Mouse (Mus musculus): ENCODE data around the gene Aif1l.
A peak's percentile ranks its signal among the peaks of the same experiment; 100 is the strongest.

Aif1l gene

GRCm38 (mm10) chr2:31952725-31953124, 2.8 kb downstream of the Aif1l start:
- DNase-seq, result no peak

DNA sequence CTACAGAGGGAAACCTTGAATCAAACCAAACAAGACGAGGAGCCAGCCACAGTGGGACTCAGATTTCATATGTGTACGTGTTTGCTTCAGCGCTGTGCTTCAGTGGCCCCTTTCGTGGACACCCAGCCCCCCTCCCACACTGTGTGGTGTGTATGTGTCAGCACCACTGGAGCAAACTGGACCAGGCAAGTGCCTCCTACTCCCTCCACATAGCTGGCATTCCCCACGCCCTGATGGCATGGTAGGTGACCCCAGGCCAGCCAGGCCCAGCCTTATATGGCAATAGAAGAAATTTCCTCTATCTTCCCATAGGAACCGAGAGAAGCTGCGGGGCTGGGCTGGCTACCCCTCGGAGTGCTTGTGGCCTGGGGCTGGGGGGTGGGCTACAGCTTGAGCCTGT, 3.7 kb downstream of the Aif1l start:
- no peak for DNase-seq

DNA sequence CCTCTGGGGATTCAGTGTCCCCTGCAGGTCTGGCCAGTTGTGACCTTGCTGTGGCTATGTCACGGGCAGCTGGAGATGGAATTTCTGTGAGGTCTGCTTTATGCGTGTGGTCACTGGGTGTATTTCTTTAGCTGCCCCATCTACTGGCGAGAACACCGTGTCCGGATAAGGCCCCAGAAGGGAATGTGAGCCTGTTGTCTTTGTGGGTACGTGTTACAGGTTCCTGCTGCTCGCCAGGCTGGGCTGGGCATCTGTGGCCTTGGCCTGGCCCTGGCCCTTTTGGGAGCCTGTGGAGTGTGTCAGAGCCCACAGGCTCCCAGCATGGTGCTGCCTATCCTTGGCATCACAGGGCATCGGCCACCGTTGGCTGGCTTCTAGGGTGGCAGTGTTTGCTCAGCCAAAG, 4.8 kb downstream of the Aif1l start:
- no peak for DNase-seq

GRCm38 (mm10) chr2:31955686-31956085, 5.7 kb downstream of the Aif1l start:
- DNase-seq, result no peak

- no peak for DNase-seq
These were observed 7.3 kb downstream of the Aif1l start for GRCm38 (mm10) chr2:31957211-31957610.

- no peak for DNase-seq
These were observed 11.0 kb downstream of the Aif1l start for GRCm38 (mm10) chr2:31960986-31961385.

GRCm38 (mm10) chr2:31961791-31962222, 11.9 kb downstream of the Aif1l start:
- no peak for DNase-seq

GRCm38 (mm10) chr2:31962501-31963224, 12.7 kb downstream of the Aif1l start:
- DNase-seq, result peak; percentile 67

DNA sequence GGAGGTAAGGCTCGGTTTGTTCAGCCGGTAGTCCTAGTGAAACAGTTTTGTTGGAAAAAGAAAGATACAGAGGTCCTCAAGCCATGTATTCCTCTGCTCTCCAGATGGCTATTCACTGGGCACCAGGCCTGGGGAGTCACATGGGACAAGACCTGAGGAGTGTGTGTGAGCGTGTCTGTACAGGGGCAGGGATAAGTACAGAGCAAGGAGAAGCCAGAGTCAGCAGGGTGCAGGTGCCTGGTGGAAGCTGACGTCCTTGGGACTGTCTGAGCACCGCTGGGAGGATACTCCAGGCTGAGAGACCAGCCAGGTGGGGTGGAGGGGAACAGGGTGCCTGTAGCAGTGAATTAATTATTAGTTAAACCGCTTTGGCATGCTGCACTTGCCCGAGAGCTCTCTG, 13.6 kb downstream of the Aif1l start:
- no peak for DNase-seq

DNA sequence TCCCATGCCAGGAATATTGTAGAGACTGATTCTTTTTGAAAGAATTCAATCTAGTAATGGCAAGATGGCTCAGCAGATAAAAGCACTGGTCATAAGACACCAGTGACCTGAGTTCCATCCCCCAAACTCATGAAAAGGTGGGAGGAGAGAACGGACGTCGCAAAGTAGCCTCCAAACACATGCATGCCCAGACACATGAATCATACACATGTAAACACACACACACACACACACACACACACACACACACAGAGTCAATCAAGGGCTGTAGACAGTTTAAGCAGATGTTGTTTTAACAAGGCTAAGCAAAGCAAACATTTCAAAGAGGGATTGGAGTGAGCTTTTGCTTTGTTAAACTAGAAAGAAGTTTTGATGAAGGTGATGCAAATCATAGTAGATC, 14.3 kb downstream of the Aif1l start:
- no peak for DNase-seq

DNA sequence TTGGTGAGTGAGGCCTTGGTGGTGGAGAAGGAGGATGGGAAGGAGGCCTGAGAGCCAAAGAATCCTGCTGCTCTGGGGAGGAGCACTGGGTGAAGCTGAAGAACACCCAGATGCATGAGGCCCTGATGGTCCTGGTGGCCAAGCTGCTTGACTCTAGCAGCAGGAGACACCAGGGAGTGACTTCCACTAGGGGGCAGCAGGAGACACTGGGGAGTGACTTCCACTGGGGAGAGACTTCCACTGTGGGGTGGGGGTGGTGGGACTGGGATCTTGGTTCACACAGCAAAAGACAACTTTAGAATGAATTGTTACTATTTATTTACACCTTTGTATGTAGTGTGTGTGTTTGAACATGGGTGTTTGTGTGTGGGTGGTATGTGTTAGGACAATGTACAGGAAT, 15.2 kb downstream of the Aif1l start:
- DNase-seq, result no peak

- no peak for DNase-seq
These were observed 16.9 kb downstream of the Aif1l start for GRCm38 (mm10) chr2:31966801-31967200.

GRCm38 (mm10) chr2:31972589-31972988, 22.6 kb downstream of the Aif1l start:
- DNase-seq, result no peak

DNA sequence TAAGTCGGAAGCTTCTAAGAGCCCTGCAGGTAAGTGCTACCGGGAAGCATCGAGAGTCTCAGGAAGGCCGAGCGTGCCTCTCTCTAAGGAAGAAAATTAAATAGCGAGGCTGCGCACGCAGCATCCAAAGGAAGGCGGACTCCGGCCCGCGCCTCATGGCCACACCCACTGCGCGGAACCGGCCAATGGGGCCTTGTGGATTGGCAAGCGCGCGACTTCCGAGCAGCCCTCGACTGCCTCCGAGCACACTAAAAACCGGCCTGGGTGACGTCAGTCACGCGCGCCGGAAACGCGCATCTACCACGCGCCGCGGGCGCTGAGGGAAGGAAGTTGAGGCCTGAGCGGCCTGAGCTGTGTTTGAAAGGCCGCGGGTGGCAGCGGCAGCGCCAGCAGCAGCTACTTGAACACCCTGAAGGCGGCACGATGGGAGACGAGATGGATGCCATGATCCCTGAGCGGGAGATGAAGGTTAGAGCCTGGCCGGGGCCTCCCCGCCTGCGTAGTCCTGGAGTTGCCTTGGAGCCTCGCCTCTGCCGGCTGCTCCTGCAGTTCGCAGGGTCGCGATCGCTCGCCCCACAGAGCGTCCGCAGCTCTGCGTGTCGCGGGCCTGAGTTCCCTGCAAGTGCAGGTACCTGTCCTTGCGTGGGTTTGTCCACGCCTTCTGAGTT, 24.3 kb downstream of the Aif1l start, which contains the start of gene Nup214:
Gene Nup214, plus strand, starts transcription at position 296 of the 668 bp plus-strand sequence.
- peak; percentile 100 for DNase-seq

GRCm38 (mm10) chr2:31974809-31975371, 25.0 kb downstream of the Aif1l start:
- no peak for DNase-seq

GRCm38 (mm10) chr2:31987774-31988173, 37.8 kb downstream of the Aif1l start:
- DNase-seq, result no peak

DNA sequence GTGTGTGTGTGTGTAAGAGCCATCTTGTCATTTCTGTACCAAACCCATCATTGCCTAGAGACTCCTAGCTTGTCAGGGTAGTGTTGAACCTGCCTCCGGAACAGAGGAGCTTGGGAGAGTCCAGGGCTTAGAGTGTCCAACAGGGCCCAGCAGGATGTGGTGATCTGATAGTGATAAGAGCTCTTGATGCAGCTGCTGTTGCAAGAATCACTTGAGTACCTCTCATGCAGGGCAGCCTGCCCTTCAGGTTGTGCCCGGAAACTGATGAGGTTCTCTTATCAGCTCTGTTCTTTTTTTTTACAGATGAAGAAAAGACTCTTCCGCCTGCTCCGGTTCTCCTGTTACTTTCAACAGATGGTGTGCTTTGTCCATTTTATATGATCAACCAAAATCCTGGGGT, 41.0 kb downstream of the Aif1l start:
- no peak for DNase-seq

DNA sequence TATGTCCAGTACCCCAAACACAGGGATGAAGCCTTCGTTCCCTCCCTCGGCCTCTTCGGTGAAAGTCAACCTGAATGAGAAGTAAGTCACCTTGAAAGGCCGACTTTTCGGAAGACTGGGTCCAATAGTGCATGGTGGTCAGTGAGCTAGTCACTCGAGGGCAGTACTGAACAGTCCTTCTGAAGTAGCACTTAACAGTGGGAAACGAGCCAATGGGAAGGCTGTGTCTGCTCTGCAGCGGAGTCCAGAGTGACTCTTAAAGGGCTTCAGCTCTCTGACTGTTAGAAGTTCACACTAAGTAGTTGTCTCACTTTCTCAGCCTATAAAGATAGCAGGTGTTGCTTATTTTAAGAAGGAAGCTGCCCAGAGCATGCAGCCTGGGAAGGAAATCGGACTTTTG, 45.0 kb downstream of the Aif1l start:
- no peak for DNase-seq

DNA sequence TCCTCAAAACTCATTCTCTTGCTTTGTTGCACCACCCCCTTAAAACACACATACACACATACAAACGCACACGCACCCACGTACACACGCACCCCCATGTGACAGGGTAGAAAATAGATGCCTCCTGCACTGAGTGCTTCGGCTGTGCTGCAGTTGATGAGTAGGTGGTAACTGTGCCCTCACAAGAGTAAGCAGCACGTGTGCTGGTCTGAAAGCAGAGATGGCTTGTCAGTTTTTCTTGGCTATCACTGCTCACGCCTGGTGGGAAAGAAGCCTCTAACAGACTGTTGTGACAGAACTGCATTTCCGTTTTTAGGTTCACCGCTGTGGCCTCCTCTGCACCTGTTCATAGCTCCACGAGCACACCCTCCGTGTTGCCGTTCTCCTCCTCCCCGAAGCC, 46.1 kb downstream of the Aif1l start:
- DNase-seq, result peak; percentile 83

DNA sequence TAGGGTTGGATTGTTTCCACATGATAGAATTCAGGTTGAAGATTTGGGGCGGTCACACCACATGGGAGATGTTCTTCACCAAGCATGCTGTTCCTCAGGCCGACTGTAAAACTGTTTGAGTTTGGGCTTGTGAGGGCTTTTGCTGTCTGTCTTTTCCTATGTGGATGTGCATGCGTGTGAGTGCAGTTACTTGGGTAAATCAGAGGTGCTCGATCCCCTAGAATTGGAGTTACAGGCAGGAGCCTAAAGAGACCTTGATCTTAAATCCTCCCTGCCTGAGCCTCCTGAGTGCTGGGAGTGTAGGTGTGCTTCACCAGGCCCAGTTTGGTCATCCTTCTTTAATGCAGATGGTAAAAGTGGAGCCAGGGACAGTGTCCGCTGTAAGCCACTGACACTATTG, 47.6 kb downstream of the Aif1l start:
- no peak for DNase-seq

DNA sequence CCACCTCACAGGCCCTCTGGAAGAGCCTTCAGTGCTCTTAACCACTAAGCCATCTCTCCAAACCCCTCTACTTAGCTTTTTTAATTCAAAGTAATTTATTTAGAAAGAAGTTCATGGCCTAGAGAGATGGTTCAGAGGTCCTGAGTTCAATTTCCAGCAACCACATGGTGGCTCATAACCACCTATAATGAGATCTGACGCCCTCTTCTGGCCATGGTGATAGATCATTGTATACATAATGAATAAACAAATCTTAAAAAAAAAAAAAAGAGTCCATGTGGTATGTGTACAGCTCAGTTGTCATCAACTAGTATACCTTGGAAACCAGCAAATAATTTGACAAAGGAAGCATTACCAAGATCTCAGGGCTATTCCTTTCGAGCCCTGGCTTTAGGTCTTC, 48.5 kb downstream of the Aif1l start:
- DNase-seq, result no peak

DNA sequence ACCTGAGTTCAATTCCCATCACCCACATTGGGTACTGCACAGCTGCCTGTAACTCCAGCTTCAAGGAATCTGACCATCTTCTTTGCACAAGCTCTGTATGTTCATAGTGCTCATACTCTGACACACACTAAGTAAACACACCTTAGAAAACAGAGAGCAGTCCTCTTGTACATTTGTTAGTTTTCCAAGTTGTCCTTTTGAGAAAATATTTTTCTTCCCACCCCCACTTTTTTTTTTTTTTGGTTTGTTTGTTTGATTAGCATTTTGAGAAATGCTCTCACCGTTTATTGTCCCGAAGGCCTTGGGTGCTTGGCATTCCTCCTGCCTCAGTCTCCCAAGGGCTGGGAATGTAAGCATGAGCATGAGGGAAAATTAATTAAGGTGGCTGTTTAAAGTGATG, 58.4 kb downstream of the Aif1l start:
- DNase-seq, result no peak

DNA sequence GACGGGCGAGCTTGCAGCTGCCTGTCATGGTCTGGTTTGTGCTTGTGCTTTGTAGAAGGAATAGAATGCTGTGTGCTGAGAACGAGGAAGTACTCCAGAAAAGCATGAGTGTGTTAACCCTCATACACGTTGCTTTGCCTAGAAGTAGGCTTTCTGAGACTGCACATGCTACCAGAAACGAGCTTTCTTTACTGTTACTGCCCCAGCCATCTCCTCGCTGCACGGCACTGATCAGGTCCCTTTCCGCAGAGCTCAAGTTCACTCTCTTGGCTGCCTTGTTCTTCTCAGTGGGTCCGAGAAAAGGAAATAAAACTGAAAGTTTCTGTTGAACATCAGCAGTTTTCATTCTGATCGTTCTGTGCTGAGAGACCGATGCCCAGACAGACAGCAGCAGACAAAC, 58.8 kb downstream of the Aif1l start:
- no peak for DNase-seq

GRCm38 (mm10) chr2:32019704-32020103, 69.8 kb downstream of the Aif1l start:
- no peak for DNase-seq
